Mouse (Mus musculus): ENCODE data around the gene Mbl2.

DNA sequence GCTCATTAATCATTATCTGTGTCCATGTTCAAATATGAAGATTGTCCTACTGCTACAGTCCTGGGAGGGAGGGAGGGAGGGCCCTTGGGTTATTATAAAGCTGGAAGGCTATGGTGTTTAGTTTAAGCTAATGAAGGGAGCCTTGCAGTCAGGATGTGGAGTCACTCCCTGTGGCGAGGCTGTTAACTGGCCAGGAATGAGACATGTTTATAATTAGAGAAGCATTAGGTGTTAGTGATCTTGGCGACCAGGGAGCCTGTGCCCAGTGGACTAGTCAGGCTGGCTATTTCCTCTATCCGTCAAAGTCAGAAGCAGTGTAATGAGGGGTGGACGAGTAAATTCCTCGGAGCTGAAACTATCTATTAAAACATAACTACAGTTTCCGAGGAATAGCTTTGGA, 23.6 kb downstream of the Mbl2 start:
- TF ChIP-seq CTCF (conservative IDR thresholded peaks at IDR 0.05; ENCODE audit: low read length) (no peak), POU5F1 (IDR thresholded peaks at IDR 0.05; ENCODE audit: borderline replicate concordance, low read length) (no peak)

Data from E14TG2a.4 (cell line).